Mouse (Mus musculus): ENCODE results near the gene Dnaja1. TPM values are rescaled to one million over a fixed set of nuclear protein-coding genes. Genes with fewer than 3 reads are reported as not detected.

Gene Dnaja1
- total RNA-seq (2021): 10 to 100 TPM; 55.0 to 76.5 TPM
- long read RNA-seq, experiment 1, transcript Dnaja1-201 (9 exons, 3,376 nt): major isoform, 72 of 82 reads
- long read RNA-seq, experiment 1, partial matches to known transcripts: 6 of 82 reads
- long read RNA-seq, experiment 1, other reads (novel, unspliced or antisense): 4 of 82 reads
- long read RNA-seq, experiment 2, full-length matches to known transcripts: 59 of 65 reads
- long read RNA-seq, experiment 2, partial matches to known transcripts: 2 of 65 reads
- long read RNA-seq, experiment 2, other reads (novel, unspliced or antisense): 4 of 65 reads

GRCm38 (mm10) chr4:40722011-40722666 is at the start of gene Dnaja1:
Dnaja1 (plus strand) TSS chr4:40722150.
- DNase-seq: peak; percentile 100

DNA sequence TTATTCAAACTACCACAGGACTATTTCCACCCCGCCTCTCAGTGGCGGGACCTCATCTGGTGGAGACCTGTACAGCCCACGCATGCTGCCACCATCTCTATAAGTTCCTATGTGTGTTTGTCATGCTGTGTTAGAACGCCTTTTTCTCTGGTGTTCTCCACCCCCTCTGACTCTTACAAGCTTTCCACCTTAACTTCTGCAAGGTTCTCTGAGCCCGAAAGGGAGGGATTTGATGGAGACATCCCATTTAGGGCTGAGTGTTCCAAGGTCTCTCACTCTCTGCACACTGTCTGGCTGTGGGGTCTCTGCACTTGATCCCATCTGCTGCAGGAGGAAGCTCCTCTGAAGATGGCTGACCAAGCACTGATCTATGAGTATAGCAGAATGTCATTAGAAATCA is 48.4 kb upstream of the Dnaja1 start:
- no peak for DNase-seq

DNA sequence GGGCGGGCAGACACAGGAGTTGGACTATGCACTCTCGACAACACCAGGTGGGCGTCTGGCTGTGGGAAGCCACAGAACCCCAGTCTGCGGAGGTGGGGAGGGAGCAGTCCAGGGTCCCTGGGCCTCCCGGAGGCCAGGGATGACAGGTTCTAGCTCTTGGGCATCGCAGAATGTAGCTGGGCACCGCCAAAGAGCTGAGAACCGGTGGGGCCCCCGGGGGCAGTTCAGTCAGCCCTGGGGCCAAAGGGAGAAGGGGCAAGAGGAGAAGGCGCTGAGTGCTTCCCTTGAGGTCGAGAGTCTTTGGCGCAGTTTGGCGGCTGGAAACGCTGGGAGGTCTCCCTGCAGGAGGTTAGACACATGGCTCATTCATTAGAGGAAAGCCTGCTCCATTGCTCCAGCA is 45.6 kb upstream of the Dnaja1 start:
- DNase-seq: no peak

GRCm38 (mm10) chr4:40677132-40677531 is 44.8 kb upstream of the Dnaja1 start:
- DNase-seq: no peak

- DNase-seq: no peak
These were observed 41.6 kb upstream of the Dnaja1 start for GRCm38 (mm10) chr4:40680250-40680860.

- DNase-seq: peak; percentile 57
These were observed 40.0 kb upstream of the Dnaja1 start for GRCm38 (mm10) chr4:40681908-40682307.

- no peak for DNase-seq
These were observed 39.6 kb upstream of the Dnaja1 start for GRCm38 (mm10) chr4:40682359-40682758.

GRCm38 (mm10) chr4:40683306-40683705 is 38.6 kb upstream of the Dnaja1 start:
- no peak for DNase-seq

DNA sequence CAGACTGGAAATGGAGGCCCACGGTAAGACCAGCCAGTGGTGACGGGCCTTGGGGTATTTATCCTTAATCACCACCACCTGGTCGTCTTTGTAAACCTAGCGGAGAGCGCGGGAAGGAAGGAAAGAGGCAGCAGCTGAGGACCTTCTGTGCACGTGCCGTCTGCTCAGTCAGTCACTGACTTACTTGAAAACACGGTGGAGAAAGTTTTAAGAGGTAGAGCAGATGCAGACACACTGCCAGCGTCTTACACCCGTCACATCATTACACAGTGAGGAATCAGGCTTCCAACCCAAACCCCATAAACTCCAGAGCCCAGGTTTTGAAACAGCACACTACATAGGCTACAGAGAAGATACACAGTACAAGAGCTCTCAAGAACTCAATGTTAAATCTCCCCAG is 30.9 kb upstream of the Dnaja1 start:
- DNase-seq: no peak

GRCm38 (mm10) chr4:40697059-40697458 is 24.9 kb upstream of the Dnaja1 start:
- no peak for DNase-seq

- no peak for DNase-seq
These were observed 21.7 kb upstream of the Dnaja1 start for GRCm38 (mm10) chr4:40700216-40700615.

GRCm38 (mm10) chr4:40701796-40702195 is 20.2 kb upstream of the Dnaja1 start:
- no peak for DNase-seq

DNA sequence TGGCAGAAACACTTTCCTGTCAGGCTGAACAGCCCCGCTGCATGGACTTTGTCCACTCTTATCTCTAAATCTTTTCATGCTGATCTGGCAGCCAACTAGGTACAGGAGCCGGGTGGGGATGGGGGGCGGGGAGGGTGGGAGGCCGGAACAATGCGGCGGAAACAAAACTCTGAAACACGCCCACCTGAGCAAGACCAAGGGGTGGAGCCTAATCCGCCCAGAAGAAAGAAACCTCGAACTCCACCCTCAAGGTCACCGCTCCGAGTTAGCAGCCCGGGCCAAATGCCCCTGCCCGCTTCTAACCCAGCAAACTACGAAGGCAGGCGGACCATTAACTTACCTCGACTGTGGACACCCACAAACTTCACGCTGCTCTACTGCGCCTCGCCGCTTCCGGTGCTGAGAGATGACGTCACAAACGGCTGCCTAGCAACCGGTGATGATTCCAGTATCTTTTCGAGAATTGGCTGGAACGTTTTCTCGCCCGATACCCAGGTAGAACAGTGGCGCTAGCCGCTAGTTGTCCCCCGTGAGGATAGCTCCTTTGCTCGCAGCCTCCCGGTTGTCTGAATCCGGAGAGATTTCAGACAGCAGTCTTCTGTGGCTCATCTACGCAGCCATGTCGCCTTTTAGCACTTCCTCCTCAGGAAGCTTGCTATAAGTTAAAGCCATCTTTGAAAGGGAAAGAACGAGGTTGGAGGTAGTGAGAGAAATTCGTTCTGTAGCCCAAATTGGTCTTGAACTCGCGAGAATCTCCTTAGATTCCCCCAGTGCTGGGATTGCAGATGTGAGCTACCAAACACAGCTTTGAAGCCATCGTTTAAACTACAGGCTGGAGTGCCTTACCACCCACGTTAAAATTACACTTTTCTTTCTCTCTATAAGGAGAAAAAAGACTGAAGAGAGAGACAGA is 18.9 kb upstream of the Dnaja1 start, which contains the start of gene Aptx:
Gene Aptx (minus strand): TSS at position 398 of the 913 bp plus-strand sequence.
- peak; percentile 93 for DNase-seq

GRCm38 (mm10) chr4:40703710-40704275 is 18.2 kb upstream of the Dnaja1 start:
- DNase-seq: no peak

DNA sequence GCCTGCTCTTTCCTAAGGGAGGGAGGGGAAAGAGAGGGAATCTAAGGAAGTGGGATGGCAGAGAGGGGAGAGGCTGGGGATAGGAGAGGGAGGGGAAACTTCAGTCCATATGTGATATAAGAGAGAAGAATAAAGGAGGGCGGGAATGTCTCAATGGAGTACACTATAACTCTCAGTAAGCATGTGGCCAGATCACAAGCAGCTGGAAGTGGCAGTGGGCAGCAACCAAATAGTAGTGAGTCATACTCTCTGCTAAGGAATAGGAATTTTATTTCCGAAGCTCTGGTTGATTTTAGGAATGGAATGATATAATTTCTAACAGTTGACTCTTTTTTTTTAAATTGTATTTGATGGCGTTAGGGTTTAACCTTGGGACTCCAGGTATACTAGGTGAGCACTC is 4.8 kb upstream of the Dnaja1 start:
- no peak for DNase-seq

- no peak for DNase-seq
These were observed 1.0 kb upstream of the Dnaja1 start for GRCm38 (mm10) chr4:40720910-40721309.

DNA sequence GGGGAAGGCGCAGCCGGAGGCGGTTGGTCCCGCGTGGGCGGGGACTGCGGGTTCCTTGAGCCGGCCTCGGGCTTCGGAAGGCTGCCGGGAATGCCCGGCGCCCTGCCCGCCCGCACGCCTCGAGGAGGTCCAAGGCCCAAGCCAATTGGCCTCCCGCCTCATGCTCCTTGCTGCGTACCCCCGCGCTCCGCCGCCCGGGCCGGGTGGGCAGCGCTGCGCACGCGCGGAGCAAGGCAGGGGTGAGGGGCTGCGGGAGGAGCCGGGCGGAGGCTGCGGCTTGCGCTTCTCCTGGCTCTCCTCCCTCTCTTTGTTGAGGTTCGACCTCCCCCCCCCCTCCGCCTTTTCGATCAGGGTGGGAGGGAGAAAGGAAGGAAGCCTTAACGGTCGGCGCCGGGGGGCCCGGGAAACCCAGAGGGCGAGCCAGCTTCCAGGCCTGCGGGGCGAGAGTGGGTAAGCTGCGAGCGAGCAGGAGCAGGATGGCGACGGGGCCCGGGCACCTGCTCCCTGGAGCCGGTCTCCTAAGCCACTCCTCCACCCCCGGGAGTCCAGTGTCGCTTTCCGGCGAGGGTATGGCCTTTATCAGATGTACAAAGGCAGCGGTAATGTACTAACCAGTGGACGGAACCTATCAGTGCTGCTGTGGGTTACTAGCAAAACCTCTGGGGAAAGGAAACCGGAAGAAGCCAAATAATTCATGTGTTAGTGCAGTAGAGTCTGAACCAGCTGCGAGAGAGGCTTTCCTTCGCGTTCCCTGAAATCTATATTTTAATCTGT is 924 bp downstream of the Dnaja1 start:
- peak; percentile 79 for DNase-seq

DNA sequence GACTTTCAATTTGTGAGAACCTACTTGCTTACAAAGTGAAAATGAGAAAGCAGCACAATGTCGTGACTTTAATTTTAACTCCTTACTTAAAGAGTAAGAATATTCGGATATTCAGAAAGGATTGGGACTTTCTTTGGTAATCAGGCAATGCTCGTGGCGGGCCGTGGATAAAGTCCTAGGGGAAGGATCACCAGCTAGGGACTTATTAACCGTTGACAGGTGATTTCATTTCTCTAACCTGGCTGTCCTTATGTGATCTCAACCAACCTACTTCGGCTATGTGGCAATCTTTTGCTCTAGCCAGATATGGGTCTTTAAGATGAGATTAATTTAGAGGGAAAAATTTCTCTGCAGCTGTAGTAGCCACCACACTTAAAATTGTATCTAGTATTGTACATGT is 3.2 kb downstream of the Dnaja1 start:
- DNase-seq: no peak

- DNase-seq: no peak
These were observed 3.6 kb downstream of the Dnaja1 start for GRCm38 (mm10) chr4:40725554-40725953.

- no peak for DNase-seq
These were observed 5.3 kb downstream of the Dnaja1 start for GRCm38 (mm10) chr4:40727247-40727646.

GRCm38 (mm10) chr4:40731262-40731661 is 9.3 kb downstream of the Dnaja1 start:
- DNase-seq: no peak

Measured in gastrocnemius, postnatal 10 days (tissue).